Mouse (Mus musculus) effector memory CD4-positive, alpha-beta T cell, adult 7 months (primary cell): Measurements from ENCODE around the gene Slc31a1. TPM values are rescaled to one million over a fixed set of nuclear protein-coding genes. Genes with fewer than 3 reads are reported as not detected.

ENCODE experiments used
- polyA plus RNA-seq: library from polyadenylated mRNA; unstranded; fragments of 100-300 nt; shearing (Covaris generic); gene quantifications from one replicate; pipeline ENCODE4 v1.2.1, GENCODE M21; 2017

Gene Slc31a1
- polyA plus RNA-seq = 17.0 TPM

GRCm38 (mm10) chr4:62360088-62360804 is at the start of gene Slc31a1, which contains the start of gene Fkbp15:
Gene Slc31a1 (plus strand): TSS chr4:62360727.
Gene Fkbp15 (minus strand): TSS chr4:62360548.

GRCm38 (mm10) chr4:62408601-62409282 is 48.2 kb downstream of the Slc31a1 start, which contains the start of the genes Cdc26 and Prpf4:
Gene Cdc26 (minus strand): TSS chr4:62408642.
Gene Prpf4 (plus strand): TSS chr4:62408797.

GRCm38 (mm10) chr4:62435081-62435480 is 74.6 kb downstream of the Slc31a1 start, which contains the start of gene Rnf183:
Gene Rnf183 (minus strand): TSS chr4:62435252.

Other genes starting within 250 kb of the Slc31a1 start
- not detected for gene Mup21, start 209.9 kb upstream of the Slc31a1 start, polyA plus RNA-seq
- 0.15 TPM for gene Zfp37, start 129.7 kb upstream of the Slc31a1 start, polyA plus RNA-seq
- gene Slc31a2, start 98.2 kb upstream of the Slc31a1 start, polyA plus RNA-seq = 5.7 TPM
- 43.9 TPM for gene Fkbp15, start 179 bp upstream of the Slc31a1 start, polyA plus RNA-seq
- gene Cdc26, start 47.9 kb downstream of the Slc31a1 start, polyA plus RNA-seq = 43.4 TPM
- gene Prpf4, start 48.1 kb downstream of the Slc31a1 start, polyA plus RNA-seq = 25.6 TPM
- gene Rnf183, start 74.5 kb downstream of the Slc31a1 start, polyA plus RNA-seq = not detected
- gene Wdr31, start 110.2 kb downstream of the Slc31a1 start, polyA plus RNA-seq = 0.83 TPM
- gene Bspry, start 119.3 kb downstream of the Slc31a1 start, polyA plus RNA-seq = 22.3 TPM
- not detected for gene Hdhd3, start 142.7 kb downstream of the Slc31a1 start, polyA plus RNA-seq
- gene Alad, start 159.2 kb downstream of the Slc31a1 start, polyA plus RNA-seq = 26.2 TPM
- gene Pole3, start 164.3 kb downstream of the Slc31a1 start, polyA plus RNA-seq = 13.1 TPM
- gene 4933430I17Rik, start 164.6 kb downstream of the Slc31a1 start, polyA plus RNA-seq = not detected
- gene Rgs3, start 199.1 kb downstream of the Slc31a1 start, polyA plus RNA-seq = 65.8 TPM